12 mouse cellular contexts compared by ENCODE assay signal in genomic region chr16:91270982-91271549, GRCm38 (mm10). TPM values are rescaled to one million over a fixed set of nuclear protein-coding genes. Genes with fewer than 3 reads are reported as not detected.
DNase-seq lines count a peak whose midpoint lies in the region; ATAC-seq lines count a peak whose summit lies in the region.
"Had no signal": no experiment of that assay in that cellular context is flagged by ENCODE, and none has a peak within 500 bp of the region (broad histone marks: within the 10 kb centered on the region; RNA-seq: fewer than 3 reads in every experiment).

No protein-coding gene starts in this region.

- H3K27ac ChIP-seq in heart, embryonic 16.5 days (ENCODE audit: low read length): no peak overlapping the region
- H3K27ac ChIP-seq in forebrain, embryonic 12.5 days: no peak overlapping the region
- H3K27ac ChIP-seq in midbrain, embryonic 10.5 days (replicated peaks): no peak overlapping the region

- H3K4me2 ChIP-seq in heart, embryonic 16.5 days (ENCODE audit: low read depth, low read length): peak overlapping the region; percentile 82
- H3K4me2 ChIP-seq in forebrain, embryonic 12.5 days: peak overlapping the region; percentile 91

- ATAC-seq in heart, embryonic 16.5 days (replicated peaks; ENCODE audit: extremely low read depth, insufficient read depth, low FRiP score): no peak
- ATAC-seq in forebrain, embryonic 12.5 days (ENCODE audit: low FRiP score): no peak

- H3K9ac ChIP-seq in heart, embryonic 16.5 days (ENCODE audit: low read length): no peak overlapping the region
- H3K9ac ChIP-seq in forebrain, embryonic 12.5 days: peak overlapping the region; percentile 9; the same call in 1 of the 2 replicates

- H3K27me3 ChIP-seq in heart, embryonic 16.5 days (ENCODE audit: control insufficient read depth, insufficient read depth, low read length): peaks cover 85% of the 10 kb centered on the region
- H3K27me3 ChIP-seq in forebrain, embryonic 12.5 days: peaks cover 100% of the 10 kb centered on the region
- peaks cover 100% of the 10 kb centered on the region for H3K27me3 ChIP-seq in midbrain, embryonic 10.5 days (ENCODE audit: low read depth, poor library complexity, severe bottlenecking)

- WGBS in heart, embryonic 16.5 days: 2% methylated on average over 29 of the region's 29 CpGs
- WGBS in forebrain, embryonic 12.5 days: under 1% methylated on average over 29 of the region's 29 CpGs
- WGBS in midbrain, embryonic 10.5 days: under 1% methylated on average over 29 of the region's 29 CpGs

- H3K36me3 ChIP-seq in heart, embryonic 16.5 days (ENCODE audit: control insufficient read depth, insufficient read depth): no peaks in the 10 kb centered on the region
- H3K36me3 ChIP-seq in forebrain, embryonic 12.5 days (replicated peaks): no peaks in the 10 kb centered on the region
- no peaks in the 10 kb centered on the region for H3K36me3 ChIP-seq in midbrain, embryonic 10.5 days

- no peaks in the 10 kb centered on the region for H3K9me3 ChIP-seq in heart, embryonic 16.5 days (replicated peaks; ENCODE audit: control insufficient read depth, low read length)
- H3K9me3 ChIP-seq in forebrain, embryonic 12.5 days: no peaks in the 10 kb centered on the region
- no peaks in the 10 kb centered on the region for H3K9me3 ChIP-seq in midbrain, embryonic 10.5 days (replicated peaks)

- no peak for DNase-seq in heart, adult 18-20 months
- DNase-seq in R1 (ENCODE audit: low read depth, low spot score): peak; percentile 37
- peak; percentile 47 for DNase-seq in midbrain, embryonic 10.5 days (ENCODE audit: low spot score)
- DNase-seq in adrenal gland, postnatal 10 days: no peak
- DNase-seq in ovary, adult 18-20 months (ENCODE audit: low spot score): no peak
- no peak for DNase-seq in thymus, postnatal 10 days (ENCODE audit: low spot score in 2 of 2)
- DNase-seq: cerebellum, adult 11 months had no signal

- H3K4me3 ChIP-seq in heart, embryonic 16.5 days (ENCODE audit: low read length): peak overlapping the region; percentile 50
- H3K4me3 ChIP-seq in forebrain, embryonic 12.5 days (replicated peaks): peak overlapping the region; percentile 48
- H3K4me3 ChIP-seq in midbrain, embryonic 10.5 days: peak overlapping the region; percentile 59

- H3K4me1 ChIP-seq in heart, embryonic 16.5 days (ENCODE audit: control insufficient read depth, insufficient read depth, low read length): peaks cover 6% of the 10 kb centered on the region; the same call in 1 of the 2 replicates
- H3K4me1 ChIP-seq in forebrain, embryonic 12.5 days: peaks cover 27% of the 10 kb centered on the region
- peaks cover 30% of the 10 kb centered on the region for H3K4me1 ChIP-seq in midbrain, embryonic 10.5 days

RNA-seq across cellular contexts. Expression of gene Olig1, which starts 1.5 kb away (rescaled TPM):
- polyA plus RNA-seq in heart, embryonic 16.5 days (2015; fragmentation: Nextera tagmentation; extraction: Ambion mirVana): 0.07 and 0.09 TPM in 2 replicates
- total RNA-seq in heart, adult 18-20 months (2021): under 1 TPM in 1 of 2 experiments, not detected in 1; 0.18 TPM
- polyA plus RNA-seq in forebrain, embryonic 12.5 days (2016; fragmentation: Nextera tagmentation; extraction: Ambion mirVana): 9.9 and 11.8 TPM in 2 replicates
- 8.8 and 9.7 TPM in 2 replicates for polyA plus RNA-seq in midbrain, embryonic 10.5 days (2016; fragmentation: Nextera tagmentation; extraction: Ambion mirVana)
- 1 to 10 TPM in 1 of 2 experiments, under 1 TPM in 1; 0.75 to 1.6 TPM for total RNA-seq in adrenal gland, postnatal 10 days (2021)
- total RNA-seq: CH12.LX; heart, postnatal 10 days had no signal

RNA-seq across cellular contexts. Expression of gene Olig2, which starts 45.8 kb away (rescaled TPM):
- polyA plus RNA-seq in heart, embryonic 16.5 days (2015; fragmentation: Nextera tagmentation; extraction: Ambion mirVana): not detected in 2 replicates
- total RNA-seq in heart, adult 18-20 months (2021): not detected
- 20.8 and 28.1 TPM in 2 replicates for polyA plus RNA-seq in forebrain, embryonic 12.5 days (2016; fragmentation: Nextera tagmentation; extraction: Ambion mirVana)
- polyA plus RNA-seq in midbrain, embryonic 10.5 days (2016; fragmentation: Nextera tagmentation; extraction: Ambion mirVana): 7.4 and 7.6 TPM in 2 replicates
- total RNA-seq in adrenal gland, postnatal 10 days (2021): not detected
- total RNA-seq: CH12.LX; heart, postnatal 10 days had no signal
- polyA plus RNA-seq: liver, embryonic 16.5 days had no signal

Comparison
In these comparisons a context has a peak if more than half of its experiments do, and no peak if none do; other contexts are left out.
1. DNase-seq: peak in R1 (single experiment) and midbrain, embryonic 10.5 days (single experiment); none in heart, adult 18-20 months (0 of 2), adrenal gland, postnatal 10 days (single experiment), ovary, adult 18-20 months (single experiment) and thymus, postnatal 10 days (0 of 2).
2. Peak in every context shown above with its lines, with median percentiles within 50 percentile points of each other: H3K4me3 ChIP-seq.